Mouse (Mus musculus) ZHBTc4 (cell line): ENCODE measurements around the gene 2410004P03Rik.
"Not testable (repeated sequence)": the region's sequence is repeated elsewhere in the genome, so short reads cannot be mapped to it uniquely, and the experiment has no call there.

Experiments
- DNase-seq: peaks from one replicate; pipeline ENCODE4 v3.0.0-alpha.2; 2011; ENCODE audit warnings: low read depth, low spot score

2410004P03Rik gene

GRCm38 (mm10) chr12:17022145-17022544 lies 10.6 kb upstream of the 2410004P03Rik start:
- DNase-seq = no peak

GRCm38 (mm10) chr12:17021125-17021524 lies 9.6 kb upstream of the 2410004P03Rik start:
- DNase-seq = not testable (repeated sequence)

GRCm38 (mm10) chr12:17018468-17018867 lies 6.9 kb upstream of the 2410004P03Rik start:
- DNase-seq = peak; percentile 48

- no peak for DNase-seq
Observed at GRCm38 (mm10) chr12:17015711-17016110, 4.2 kb upstream of the 2410004P03Rik start.

- no peak for DNase-seq
Observed at GRCm38 (mm10) chr12:17012067-17012899, 756 bp upstream of the 2410004P03Rik start.

GRCm38 (mm10) chr12:17009466-17009865 lies 2.1 kb downstream of the 2410004P03Rik start:
- DNase-seq = peak; percentile 69

- DNase-seq = peak; percentile 40
Observed at GRCm38 (mm10) chr12:17001211-17001610, 10.3 kb downstream of the 2410004P03Rik start.

GRCm38 (mm10) chr12:17000628-17001027 lies 10.9 kb downstream of the 2410004P03Rik start:
- peak; percentile 50 for DNase-seq

- peak; percentile 98 for DNase-seq
Observed at GRCm38 (mm10) chr12:16999739-17000497, 11.6 kb downstream of the 2410004P03Rik start, which contains the start of gene Pqlc3. TSS of gene Pqlc3 (minus strand) at chr12:17000408.

GRCm38 (mm10) chr12:16999146-16999545 lies 12.4 kb downstream of the 2410004P03Rik start:
- peak; percentile 48 for DNase-seq

- DNase-seq = no peak
Observed at GRCm38 (mm10) chr12:16996886-16997462, 14.6 kb downstream of the 2410004P03Rik start.

GRCm38 (mm10) chr12:16996281-16996680 lies 15.2 kb downstream of the 2410004P03Rik start:
- no peak for DNase-seq

- DNase-seq = no peak
Observed at GRCm38 (mm10) chr12:16994291-16994690, 17.2 kb downstream of the 2410004P03Rik start.

- no peak for DNase-seq
Observed at GRCm38 (mm10) chr12:16992355-16992754, 19.2 kb downstream of the 2410004P03Rik start.

- no peak for DNase-seq
Observed at GRCm38 (mm10) chr12:16991376-16991775, 20.2 kb downstream of the 2410004P03Rik start.

GRCm38 (mm10) chr12:16985778-16986177 lies 25.7 kb downstream of the 2410004P03Rik start:
- DNase-seq = no peak

- DNase-seq = no peak
Observed at GRCm38 (mm10) chr12:16977120-16977519, 34.4 kb downstream of the 2410004P03Rik start.

- no peak for DNase-seq
Observed at GRCm38 (mm10) chr12:16966811-16967210, 44.7 kb downstream of the 2410004P03Rik start.

- no peak for DNase-seq
Observed at GRCm38 (mm10) chr12:16963354-16963753, 48.2 kb downstream of the 2410004P03Rik start.

- DNase-seq = peak; percentile 74
Observed at GRCm38 (mm10) chr12:16958851-16959250, 52.7 kb downstream of the 2410004P03Rik start.
